In genomic region chr6:17258911-17259310, GRCm38 (mm10) we compare ENCODE assay signal across 17 mouse cellular contexts.
"Had no signal": no experiment of that assay in that cellular context is flagged by ENCODE, and none has a peak within 500 bp of the region (broad histone marks: within the 10 kb centered on the region; RNA-seq: fewer than 3 reads in every experiment).

No protein-coding gene starts in this region.

- H3K4me1 ChIP-seq: kidney, embryonic 15.5 days; limb, embryonic 12.5 days; liver, embryonic 12.5 days; liver, embryonic 15.5 days; megakaryocyte, embryonic 14.5 days; midbrain, embryonic 10.5 days; midbrain, embryonic 13.5 days had no signal

- H3K36me3 ChIP-seq: kidney, embryonic 15.5 days; limb, embryonic 12.5 days; liver, embryonic 12.5 days; liver, embryonic 15.5 days; midbrain, embryonic 10.5 days; midbrain, embryonic 13.5 days had no signal

- H3K27ac ChIP-seq: kidney, embryonic 15.5 days; left cerebral cortex, adult 2 months; limb, embryonic 12.5 days; liver, embryonic 12.5 days; liver, embryonic 15.5 days; midbrain, embryonic 10.5 days; midbrain, embryonic 13.5 days had no signal

- H3K4me2 ChIP-seq: kidney, embryonic 15.5 days; limb, embryonic 12.5 days; liver, embryonic 12.5 days; liver, embryonic 15.5 days; midbrain, embryonic 13.5 days had no signal

- H3K27me3 ChIP-seq: kidney, embryonic 15.5 days; limb, embryonic 12.5 days; liver, embryonic 12.5 days; liver, embryonic 15.5 days; megakaryocyte, embryonic 14.5 days; midbrain, embryonic 13.5 days had no signal

- H3K9ac ChIP-seq: kidney, embryonic 15.5 days; limb, embryonic 12.5 days; liver, embryonic 12.5 days; liver, embryonic 15.5 days; midbrain, embryonic 13.5 days had no signal

- H3K9me3 ChIP-seq: kidney, embryonic 15.5 days; limb, embryonic 12.5 days; liver, embryonic 12.5 days; liver, embryonic 15.5 days; megakaryocyte, embryonic 14.5 days; midbrain, embryonic 10.5 days; midbrain, embryonic 13.5 days had no signal

- ATAC-seq: intestine, postnatal 0 days; liver, embryonic 12.5 days; midbrain, embryonic 13.5 days had no signal

- DNase-seq: kidney, adult 2 months; kidney, postnatal 10 days; kidney, postnatal 36 days; layer of hippocampus, postnatal 36 days; liver; lung, adult 2 months; lung, postnatal 14 days; thymus, postnatal 25 days had no signal

- H3K4me3 ChIP-seq: kidney, embryonic 15.5 days; left cerebral cortex, adult 2 months; limb, embryonic 12.5 days; liver, embryonic 12.5 days; liver, embryonic 15.5 days; megakaryocyte, embryonic 14.5 days; midbrain, embryonic 10.5 days; midbrain, embryonic 13.5 days had no signal
